Mouse (Mus musculus): ENCODE results near the gene Mvk.

DNA sequence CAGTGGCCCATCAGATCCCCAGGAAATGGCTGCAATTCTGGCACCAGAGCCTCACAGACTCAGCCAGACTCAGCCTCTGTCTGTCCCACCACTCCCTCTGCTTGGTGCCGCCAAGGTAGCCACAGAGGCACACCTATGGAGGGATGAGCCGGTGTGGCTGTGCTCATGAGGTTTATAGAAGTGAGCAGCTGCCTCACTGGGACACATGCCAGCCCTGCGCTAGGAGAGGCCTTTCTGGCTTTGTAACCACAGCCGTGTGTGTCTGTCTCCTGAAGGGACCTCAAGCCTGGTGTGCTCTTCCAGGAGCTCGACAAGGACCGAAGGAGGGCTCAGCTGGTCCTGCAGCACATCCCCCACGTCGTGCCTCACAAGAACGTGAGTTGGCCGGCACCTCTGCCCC lies 36.8 kb upstream of the Mvk start:
- TF ChIP-seq GATA1 (IDR thresholded peaks at IDR 0.05; ENCODE audit: low read length) = no peak
- TF ChIP-seq TAL1 (IDR thresholded peaks at IDR 0.05; ENCODE audit: low read length) = no peak

Data from erythroblast, embryonic 14.5 days (primary cell).